ENCODE assay signal across 8 mouse cellular contexts in the genomic region with DNA sequence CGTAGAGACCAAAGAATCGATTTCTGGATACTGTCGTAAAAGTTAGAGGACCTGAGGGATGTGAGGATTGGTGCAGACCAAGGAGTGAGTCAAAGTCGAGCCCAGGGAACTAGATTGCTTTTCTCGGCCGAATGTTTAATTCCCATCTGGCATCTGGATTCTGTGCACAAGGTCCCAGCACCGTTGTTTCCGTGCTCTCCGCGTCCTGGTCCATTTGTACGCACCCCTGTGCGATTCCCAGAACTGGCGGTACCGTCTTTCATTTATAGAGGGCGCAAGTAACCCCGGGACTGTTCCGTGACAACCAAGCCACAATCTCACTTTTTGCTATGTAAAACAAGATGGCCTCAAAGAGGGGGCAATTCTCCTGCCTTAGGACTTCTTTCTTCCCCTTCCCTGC. TPM values are rescaled to one million over a fixed set of nuclear protein-coding genes. Genes with fewer than 3 reads are reported as not detected.
A peak's percentile ranks its signal among the peaks of the same experiment; 100 is the strongest.
DNase-seq lines count a peak whose midpoint lies in the region; ATAC-seq and TF ChIP-seq lines count a peak whose summit lies in the region.

No protein-coding gene starts in this region.

- H3K27me3 ChIP-seq in forebrain, embryonic 14.5 days (replicated peaks; ENCODE audit: control insufficient read depth, insufficient read depth, low read length) = no peaks in the 10 kb centered on the region
- no peaks in the 10 kb centered on the region for H3K27me3 ChIP-seq in neural tube, embryonic 15.5 days (replicated peaks)

- TF ChIP-seq POLR2A in lung, adult 2 months (IDR thresholded peaks at IDR 0.05; ENCODE audit: borderline replicate concordance, extremely low read depth, low read depth, low read length) = peak; percentile 44; the same call in 1 of the 2 replicates

- H3K27ac ChIP-seq in forebrain, embryonic 14.5 days (ENCODE audit: low read depth, low read length) = peak overlapping the region; percentile 83
- peak overlapping the region; percentile 88 for H3K27ac ChIP-seq in neural tube, embryonic 15.5 days (replicated peaks)

- peak overlapping the region; percentile 42 for H3K4me3 ChIP-seq in forebrain, embryonic 14.5 days (ENCODE audit: low read depth, low read length)
- peak overlapping the region; percentile 51 for H3K4me3 ChIP-seq in lung, adult 2 months (replicated peaks; ENCODE audit: extremely low read depth, low read depth, low read length)
- H3K4me3 ChIP-seq in neural tube, embryonic 15.5 days (replicated peaks) = peak overlapping the region; percentile 64

- ATAC-seq in forebrain, embryonic 14.5 days = peak; percentile 76
- peak; percentile 78 for ATAC-seq in neural tube, embryonic 15.5 days (ENCODE audit: low FRiP score)

- peak; percentile 93 for DNase-seq in ES-CJ7 (ENCODE audit: low read depth, low spot score)
- peak; percentile 69 for DNase-seq in cerebellum, adult 11 months
- peak; percentile 90 for DNase-seq in forebrain, embryonic 14.5 days (ENCODE audit: low spot score)
- peak; percentile 80 to 82 for DNase-seq in heart, postnatal 14 days
- peak; percentile 86 for DNase-seq in layer of hippocampus, adult 11-12 months (ENCODE audit: low spot score)
- DNase-seq in lung, adult 2 months = peak; percentile 74
- DNase-seq in thymus, postnatal 0 days (ENCODE audit: low spot score) = peak; percentile 78

- no peaks in the 10 kb centered on the region for H3K36me3 ChIP-seq in forebrain, embryonic 14.5 days (ENCODE audit: control insufficient read depth, insufficient read depth, low read length)
- no peaks in the 10 kb centered on the region for H3K36me3 ChIP-seq in neural tube, embryonic 15.5 days

- H3K9me3 ChIP-seq in forebrain, embryonic 14.5 days (replicated peaks; ENCODE audit: control insufficient read depth, low read length) = no peaks in the 10 kb centered on the region
- no peaks in the 10 kb centered on the region for H3K9me3 ChIP-seq in neural tube, embryonic 15.5 days (replicated peaks)

- WGBS in forebrain, embryonic 14.5 days = under 1% methylated on average over 17 of the region's 17 CpGs
- WGBS in lung, adult 2 months = under 1% methylated on average over 17 of the region's 17 CpGs
- WGBS in neural tube, embryonic 15.5 days = under 1% methylated on average over 17 of the region's 17 CpGs

- H3K4me1 ChIP-seq in forebrain, embryonic 14.5 days (ENCODE audit: control insufficient read depth, insufficient read depth, low read length) = peaks cover 4% of the 10 kb centered on the region; the same call in 1 of the 2 replicates
- H3K4me1 ChIP-seq in lung, adult 2 months (ENCODE audit: control insufficient read depth, insufficient read depth, low read length) = peaks cover 5% of the 10 kb centered on the region; the same call in 1 of the 2 replicates
- H3K4me1 ChIP-seq in neural tube, embryonic 15.5 days = peaks cover 23% of the 10 kb centered on the region

- intact Hi-C loops in heart, postnatal 14 days (cut with DNase I) = loop anchor here (2.0 to 10.0 kb wide), 5 partner anchors 94 to 1716 kb away; a partner anchor contains a TSS

- TF ChIP-seq CTCF in lung, adult 2 months (IDR thresholded peaks at IDR 0.05; ENCODE audit: insufficient read depth, low read length) = peak; percentile 38; the same call in 1 of the 2 replicates

- H3K9ac ChIP-seq in forebrain, embryonic 14.5 days (ENCODE audit: low read length) = peak overlapping the region; percentile 73
- H3K9ac ChIP-seq in neural tube, embryonic 15.5 days (replicated peaks) = peak overlapping the region; percentile 57

- H3K4me2 ChIP-seq in forebrain, embryonic 14.5 days (ENCODE audit: low read length) = peak overlapping the region; percentile 62
- peak overlapping the region; percentile 75 for H3K4me2 ChIP-seq in neural tube, embryonic 15.5 days

RNA-seq across cellular contexts. Expression of a gene that starts 7.1 kb away (rescaled TPM):
- 12.9 and 13.8 TPM in 2 replicates for polyA plus RNA-seq in forebrain, embryonic 14.5 days (2014; fragmentation: Nextera tagmentation; extraction: Ambion mirVana)
- total RNA-seq in heart, postnatal 14 days (2021) = 1 to 10 TPM; 4.5 to 5.0 TPM
- polyA plus RNA-seq in lung, adult 2 months (2012; rRNA removed) = 2.7 and 3.3 TPM in 2 replicates
- 9.3 and 10.3 TPM in 2 replicates for polyA plus RNA-seq in neural tube, embryonic 15.5 days (2015; fragmentation: Nextera tagmentation; extraction: Ambion mirVana)
- polyA plus RNA-seq in thymus, postnatal 0 days (2015; fragmentation: Nextera tagmentation; extraction: Ambion mirVana) = 13.8 and 15.1 TPM in 2 replicates

RNA-seq across cellular contexts. Expression of a gene that starts 35.0 kb away (rescaled TPM):
- 0.22 TPM in 1 of 2 replicates, not detected in the other for polyA plus RNA-seq in forebrain, embryonic 14.5 days (2014; fragmentation: Nextera tagmentation; extraction: Ambion mirVana)
- total RNA-seq in heart, postnatal 14 days (2021) = not detected
- not detected in 2 replicates for polyA plus RNA-seq in lung, adult 2 months (2012; rRNA removed)
- polyA plus RNA-seq in neural tube, embryonic 15.5 days (2015; fragmentation: Nextera tagmentation; extraction: Ambion mirVana) = 0.15 TPM in 1 of 2 replicates, not detected in the other
- 0.17 and 0.27 TPM in 2 replicates for polyA plus RNA-seq in thymus, postnatal 0 days (2015; fragmentation: Nextera tagmentation; extraction: Ambion mirVana)

RNA-seq across cellular contexts. Expression of a gene that starts 57.9 kb away (rescaled TPM):
- 0.10 TPM in 1 of 2 replicates, not detected in the other for polyA plus RNA-seq in forebrain, embryonic 14.5 days (2014; fragmentation: Nextera tagmentation; extraction: Ambion mirVana)
- not detected for total RNA-seq in heart, postnatal 14 days (2021)
- polyA plus RNA-seq in lung, adult 2 months (2012; rRNA removed) = not detected in 2 replicates
- 0.14 and 0.22 TPM in 2 replicates for polyA plus RNA-seq in neural tube, embryonic 15.5 days (2015; fragmentation: Nextera tagmentation; extraction: Ambion mirVana)
- 0.65 and 0.85 TPM in 2 replicates for polyA plus RNA-seq in thymus, postnatal 0 days (2015; fragmentation: Nextera tagmentation; extraction: Ambion mirVana)

Comparison
In these comparisons a context has a peak if more than half of its experiments do, and no peak if none do; other contexts are left out.
1. Peak in every context shown above with its lines: DNase-seq, ATAC-seq, H3K4me3 ChIP-seq and H3K27ac ChIP-seq.